Mouse (Mus musculus) MEL-GATA-1-ER (cell line): ENCODE measurements around the gene Artn.

Source experiments
- DNase-seq: peaks from one replicate; pipeline ENCODE4 v3.0.0-alpha.2; 2012; ENCODE audit warnings: low read depth; ENCODE audit errors: extremely low read depth

The Artn gene

DNA sequence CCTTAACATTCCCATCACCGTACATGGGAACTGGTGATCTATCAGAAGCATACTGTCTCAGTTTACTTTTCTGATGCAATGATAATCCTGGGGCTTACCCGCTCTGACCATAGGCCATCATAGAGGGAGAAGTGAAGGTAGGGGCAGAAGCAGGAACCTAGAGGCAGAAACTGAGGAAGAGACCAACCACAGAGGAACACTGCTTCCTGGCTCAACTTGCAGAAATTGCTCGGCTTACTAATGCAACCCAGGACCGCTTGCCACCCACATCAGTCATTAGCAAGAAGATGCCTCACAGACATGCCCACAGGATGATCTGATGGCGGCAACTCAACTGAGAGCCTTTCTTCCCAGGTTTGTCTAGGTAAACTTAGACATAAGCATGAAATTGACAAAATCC is 10.8 kb downstream of the Artn start:
- DNase-seq = no peak

DNA sequence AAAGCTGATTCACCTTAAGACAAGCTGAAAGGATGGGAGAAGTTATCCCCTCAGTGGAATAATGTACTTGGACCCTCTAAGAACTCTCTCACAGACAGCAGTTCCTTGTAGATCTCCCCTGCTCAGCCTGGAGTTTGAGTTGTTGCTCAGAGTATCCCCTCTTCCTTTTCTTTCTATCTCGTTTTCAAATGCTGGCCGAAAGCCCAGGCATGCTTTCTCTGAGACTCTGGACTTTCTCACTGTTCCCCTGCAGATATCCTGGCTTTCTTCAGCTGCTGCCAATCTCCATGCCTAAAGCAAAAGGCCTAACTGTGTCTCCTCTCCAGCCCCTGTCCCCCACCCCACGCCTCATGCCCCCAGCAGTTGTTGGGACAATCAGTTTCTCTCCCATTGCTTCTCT is 11.3 kb downstream of the Artn start:
- peak; percentile 35 for DNase-seq

DNA sequence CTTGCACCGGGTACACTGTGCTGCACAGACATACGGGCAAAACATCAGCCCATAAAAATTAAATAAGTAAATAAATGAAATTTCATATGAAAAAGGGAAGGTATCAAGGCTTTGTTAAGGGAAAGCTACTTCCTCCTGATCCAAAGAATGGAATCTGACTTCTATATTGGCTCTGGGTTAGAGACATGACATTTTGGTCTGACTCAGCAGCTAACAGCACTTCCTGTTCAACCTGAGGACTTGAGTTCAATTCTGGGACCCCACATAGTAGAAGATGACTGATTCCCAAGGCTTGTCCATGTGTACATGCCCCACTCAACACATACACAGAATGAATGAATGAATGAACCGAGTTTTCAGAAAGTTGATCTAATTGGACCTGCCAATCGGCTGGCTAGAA is 11.7 kb downstream of the Artn start:
- DNase-seq = peak; percentile 39

GRCm38 (mm10) chr4:117917402-117917801 is 12.2 kb downstream of the Artn start:
- peak; percentile 72 for DNase-seq

GRCm38 (mm10) chr4:117916386-117916785 is 13.2 kb downstream of the Artn start:
- DNase-seq = peak; percentile 24

- peak; percentile 62 for DNase-seq
Observed at GRCm38 (mm10) chr4:117915489-117916105, 14.0 kb downstream of the Artn start.

DNA sequence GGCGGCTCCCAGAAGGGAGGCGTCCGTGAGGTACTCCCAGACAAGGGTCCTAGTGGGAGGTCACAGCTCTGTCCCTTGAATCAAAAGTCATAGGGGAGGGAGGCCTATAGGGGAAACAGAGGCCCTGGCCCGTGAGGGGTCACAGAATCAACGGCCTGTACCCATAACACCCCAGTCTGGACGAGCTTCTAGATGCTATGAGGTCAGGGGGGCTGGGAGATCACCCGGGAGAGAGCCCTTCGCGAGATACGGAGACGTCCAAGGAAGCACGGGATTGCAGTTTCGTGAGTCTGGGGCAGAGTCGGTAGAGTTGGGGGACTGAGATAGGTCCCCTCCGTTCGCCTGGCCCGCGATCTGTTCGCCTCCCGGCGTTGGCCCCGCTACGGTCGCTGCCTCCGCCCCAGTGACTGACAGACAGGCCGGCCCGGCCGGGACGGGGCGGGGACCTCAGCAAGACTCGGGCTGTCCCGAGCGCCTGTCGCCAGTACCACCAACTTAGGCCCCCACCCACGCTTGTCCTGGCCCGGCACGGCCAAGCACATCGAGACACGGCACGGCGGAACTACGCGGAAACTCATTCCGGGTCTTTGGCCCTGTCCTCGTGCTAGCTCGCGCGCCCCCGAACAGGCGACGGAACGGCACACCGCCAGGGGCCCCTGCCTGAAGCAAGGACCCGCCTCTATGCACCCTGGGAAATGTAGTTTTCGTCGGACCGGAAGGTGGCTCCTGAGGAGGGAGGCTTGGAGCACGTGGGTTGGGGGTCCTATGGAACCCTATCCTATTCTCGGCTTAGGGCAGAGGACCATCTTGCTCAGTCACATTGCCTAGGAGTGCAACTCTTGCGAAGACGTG is 14.7 kb downstream of the Artn start, which contains the start of gene Ipo13:
Gene Ipo13 (minus strand): TSS at position 409 of the 852 bp plus-strand sequence.
- peak; percentile 82 for DNase-seq

- DNase-seq = no peak
Observed at GRCm38 (mm10) chr4:117914031-117914430, 15.5 kb downstream of the Artn start.

DNA sequence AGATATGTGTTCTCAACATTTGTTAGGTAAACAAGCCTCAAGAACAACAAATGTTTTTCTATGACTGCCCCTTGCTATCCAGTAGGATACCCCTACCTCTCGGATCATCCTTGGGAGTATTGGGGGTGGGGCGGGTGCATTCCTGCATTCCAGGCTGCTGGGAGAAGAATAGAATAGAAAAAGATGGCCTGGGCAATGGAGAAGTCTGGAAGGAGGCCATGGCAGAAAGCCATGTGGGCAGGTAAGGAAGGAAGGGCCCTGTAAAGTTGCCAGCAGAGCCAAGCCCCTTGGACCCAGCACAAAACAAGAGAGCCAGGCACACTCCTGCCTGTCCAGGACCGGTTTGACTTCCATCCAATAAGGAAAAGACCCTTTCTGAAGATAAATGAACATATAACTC is 16.1 kb downstream of the Artn start:
- no peak for DNase-seq

DNA sequence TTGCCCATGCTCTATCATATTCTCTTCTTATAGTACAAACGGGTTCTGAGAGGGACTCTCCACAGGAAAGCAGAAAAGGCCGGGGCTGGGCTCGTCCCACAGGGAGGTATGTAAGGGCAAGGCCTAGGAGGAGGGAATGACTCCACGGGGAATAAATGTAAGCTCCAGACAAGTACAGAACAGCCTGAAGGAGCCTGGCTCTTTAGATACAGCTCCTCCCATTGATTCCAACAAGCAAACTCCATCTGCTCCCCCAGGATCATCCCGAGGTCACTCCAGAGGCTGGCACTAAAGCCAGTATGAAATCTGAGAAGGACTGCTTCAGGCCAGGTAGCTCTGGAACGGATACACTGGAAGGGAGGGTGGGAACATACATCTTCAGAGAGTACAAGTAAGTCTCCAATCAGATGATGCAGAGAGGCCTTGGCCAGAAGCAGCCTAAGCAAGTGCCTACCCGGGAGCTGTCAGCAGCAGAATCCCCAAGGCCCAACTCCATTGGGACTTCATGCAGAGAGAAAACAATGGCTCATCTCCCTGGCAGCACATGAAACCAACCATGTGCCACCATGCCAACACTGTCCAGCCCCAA is 16.8 kb downstream of the Artn start:
- DNase-seq = no peak

DNA sequence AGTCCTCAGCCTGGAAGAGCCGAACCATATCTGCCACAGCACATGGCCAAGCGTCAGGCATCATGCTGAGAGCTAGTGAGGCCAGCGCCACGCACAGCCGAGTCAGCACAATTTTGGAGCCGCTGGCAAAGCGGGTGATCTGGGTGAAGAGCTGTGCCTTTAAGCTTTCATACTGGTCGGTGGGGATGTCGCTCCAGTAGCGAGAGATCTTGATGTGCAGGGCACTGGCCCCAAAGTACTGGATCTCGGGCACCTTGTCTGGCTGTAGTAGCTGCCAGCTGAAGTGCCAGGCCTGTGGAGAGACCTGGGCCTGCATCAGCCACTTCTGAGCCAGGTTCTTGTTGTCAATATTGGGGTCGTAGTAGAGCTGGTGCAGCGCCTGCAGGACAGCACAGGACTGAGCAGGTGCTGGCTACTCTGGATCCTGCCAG is 17.4 kb downstream of the Artn start:
- no peak for DNase-seq

DNA sequence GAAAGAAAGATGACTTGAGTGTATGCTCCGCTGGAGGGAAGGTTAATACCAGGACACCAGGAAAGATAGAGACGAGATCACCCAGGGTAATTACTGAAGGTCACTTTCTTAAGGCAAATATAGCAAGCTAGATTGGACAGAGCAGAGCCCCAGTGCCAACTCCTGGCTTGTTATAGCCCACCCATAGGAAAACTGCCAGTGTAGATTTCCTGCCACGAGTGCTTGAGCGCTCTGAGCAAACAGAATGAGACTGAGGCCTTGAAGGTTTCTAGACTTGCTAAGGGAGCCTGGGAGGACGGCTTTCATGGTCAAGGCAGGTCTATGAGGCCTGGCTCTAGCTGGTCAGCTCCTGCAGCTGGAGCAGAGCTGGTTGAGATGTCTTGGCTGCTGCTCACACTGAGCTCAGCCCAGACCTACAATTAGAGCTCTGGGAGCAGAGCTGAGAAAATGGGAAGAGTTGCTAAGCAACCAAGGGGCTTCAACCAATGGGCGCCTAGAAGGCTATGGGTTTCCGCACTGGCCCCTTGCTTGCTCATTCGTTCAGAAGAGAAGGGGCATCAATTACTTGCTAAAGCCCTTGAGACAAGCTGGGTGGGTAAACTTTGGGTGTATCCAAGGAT is 20.6 kb downstream of the Artn start:
- no peak for DNase-seq

- DNase-seq = no peak
Observed at GRCm38 (mm10) chr4:117906196-117906595, 23.4 kb downstream of the Artn start.

DNA sequence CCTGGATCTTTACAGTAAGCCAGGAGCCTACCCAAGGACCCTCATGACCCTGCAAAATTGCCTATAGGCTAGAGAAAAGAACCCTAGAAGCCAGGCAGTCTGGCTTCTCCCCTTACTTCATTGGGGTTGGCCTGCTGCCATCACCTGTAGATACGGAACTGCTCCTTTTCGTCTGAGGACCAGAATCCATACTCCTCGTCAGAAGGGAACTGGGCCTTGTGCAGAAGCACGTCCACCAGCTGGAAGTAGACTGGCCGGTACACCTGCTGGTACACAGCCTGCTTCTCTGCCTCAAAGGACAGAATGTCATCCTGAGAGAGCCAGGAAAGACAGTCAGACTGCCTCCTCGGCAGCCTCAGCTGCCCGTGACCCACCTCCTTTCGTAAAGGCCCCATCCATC is 24.8 kb downstream of the Artn start:
- no peak for DNase-seq

- DNase-seq = no peak
Observed at GRCm38 (mm10) chr4:117904094-117904493, 25.5 kb downstream of the Artn start.

GRCm38 (mm10) chr4:117898111-117898510 is 31.5 kb downstream of the Artn start:
- DNase-seq = no peak

GRCm38 (mm10) chr4:117896031-117896430 is 33.5 kb downstream of the Artn start:
- DNase-seq = no peak

DNA sequence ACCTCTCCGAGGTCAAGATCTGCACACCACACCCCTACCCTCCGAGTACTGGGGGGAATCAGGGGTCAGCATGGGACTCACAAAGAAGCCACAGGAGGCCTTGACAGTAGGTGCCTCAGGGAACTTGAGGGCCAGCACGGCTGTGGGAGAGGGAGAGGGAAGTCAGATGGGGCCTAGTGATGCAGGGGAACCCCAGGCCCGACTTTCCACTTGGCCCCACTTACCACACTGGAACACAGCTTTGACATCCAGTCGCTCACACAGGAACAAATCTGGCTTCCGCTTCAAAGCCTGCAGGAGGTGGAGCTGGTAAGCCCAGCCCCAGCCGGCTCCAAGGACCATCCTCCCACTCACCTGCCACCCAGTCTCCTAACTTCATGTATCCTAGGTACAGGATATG is 34.2 kb downstream of the Artn start:
- no peak for DNase-seq

DNA sequence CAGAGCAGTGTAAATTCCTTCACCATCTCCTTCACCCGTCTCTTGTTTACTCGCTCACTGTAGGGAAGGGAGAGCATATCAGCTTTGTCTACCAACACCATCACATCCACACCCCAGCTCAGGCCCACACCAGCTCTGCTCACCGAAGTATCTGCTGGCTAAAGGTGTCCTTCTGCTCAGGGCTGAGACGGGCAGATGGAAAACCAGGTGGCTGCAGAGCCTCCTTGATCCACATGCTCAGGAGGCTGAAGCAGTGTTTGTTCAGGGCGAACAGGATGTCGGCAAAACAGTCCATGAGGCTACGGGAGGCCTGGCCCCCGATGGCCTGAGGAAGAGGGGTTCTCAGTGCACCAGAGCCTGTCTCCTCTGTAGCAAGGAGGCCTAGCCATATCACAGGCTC is 35.0 kb downstream of the Artn start:
- no peak for DNase-seq

GRCm38 (mm10) chr4:117893376-117893775 is 36.2 kb downstream of the Artn start:
- peak; percentile 33 for DNase-seq

GRCm38 (mm10) chr4:117891738-117892161 is 37.8 kb downstream of the Artn start, which contains the start of gene Dph2:
Gene Dph2, minus strand, starts transcription at chr4:117892032.
- peak; percentile 92 for DNase-seq

GRCm38 (mm10) chr4:117890750-117891149 is 38.8 kb downstream of the Artn start:
- DNase-seq = no peak
